Mouse (Mus musculus): ENCODE measurements around the gene Slc2a1. TPM values are rescaled to one million over a fixed set of nuclear protein-coding genes. Genes with fewer than 3 reads are reported as not detected.
A peak's percentile ranks its signal among the peaks of the same experiment; 100 is the strongest.

The Slc2a1 gene
- total and polyA plus RNA-seq, 2 experiments from 2014 or later, result 48.8 to 119 TPM

DNA sequence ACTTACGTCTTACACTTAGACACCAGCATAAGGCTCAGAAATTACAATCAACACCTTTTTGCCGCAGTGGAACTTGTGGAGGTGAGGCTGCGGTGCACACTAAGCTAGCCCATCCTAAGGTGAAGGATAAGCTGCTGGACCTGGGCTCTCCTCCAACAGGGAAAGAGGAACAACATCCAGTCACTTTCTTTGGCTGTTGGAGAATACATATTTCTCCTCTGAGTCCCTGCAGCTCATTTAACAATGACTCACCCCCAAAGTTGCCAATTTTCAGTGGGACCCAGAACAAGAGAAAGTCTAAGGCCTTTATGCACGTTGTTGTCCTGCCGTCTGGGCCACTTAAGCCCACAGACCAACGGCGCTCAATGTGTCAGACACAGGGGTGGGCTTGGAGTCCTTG, 38.3 kb downstream of the Slc2a1 start:
- 85% methylated on average over 7 of the region's 7 CpGs for WGBS
- Histone ChIP-seq H3K36me3 (ENCODE audit: insufficient read depth, low read length) (no peaks in the 10 kb centered on the region), H3K9me3 (ENCODE audit: low read length) (no peaks in the 10 kb centered on the region), H3K4me1 (ENCODE audit: insufficient read depth, low read length) (no peaks in the 10 kb centered on the region), H3K4me3 (ENCODE audit: low read length) (no peak overlapping the region), H3K4me2 (ENCODE audit: low read depth, low read length) (no peak overlapping the region), H3K27ac (no peak overlapping the region), H3K27me3 (ENCODE audit: insufficient read depth, low read length) (no peaks in the 10 kb centered on the region), H3K9ac (replicated peaks; ENCODE audit: low read length) (no peak overlapping the region)
- ATAC-seq (no peak), DNase-seq (ENCODE audit: low spot score) (no peak)
- TF ChIP-seq CTCF (IDR thresholded peaks at IDR 0.05; ENCODE audit: low read depth), result no peak

DNA sequence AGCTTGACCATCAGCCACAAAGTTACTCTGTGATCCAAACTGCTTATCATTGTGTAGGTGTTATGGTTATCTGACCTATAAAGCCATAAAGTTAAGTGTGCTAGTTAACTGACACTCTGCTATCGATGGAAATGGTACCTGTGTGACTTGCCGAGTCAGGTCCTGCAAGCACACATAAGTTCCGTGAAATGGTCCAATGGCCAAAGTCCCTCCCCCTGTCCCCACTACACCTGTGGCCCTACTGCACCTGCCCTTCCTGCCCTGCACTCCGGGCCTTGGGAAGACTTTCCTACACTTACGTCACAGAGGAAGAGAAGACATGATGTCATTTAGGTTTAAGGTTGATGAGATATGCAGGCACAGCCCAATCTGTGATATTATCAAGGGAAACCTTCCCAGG, 38.8 kb downstream of the Slc2a1 start:
- no peaks in the 10 kb centered on the region for H3K9me3 ChIP-seq (ENCODE audit: low read length)
- no peaks in the 10 kb centered on the region for H3K4me1 ChIP-seq (ENCODE audit: insufficient read depth, low read length)
- 94% methylated on average over 5 of the region's 5 CpGs for whole genome bisulfite sequencing
- H3K27me3 ChIP-seq (ENCODE audit: insufficient read depth, low read length), result no peaks in the 10 kb centered on the region
- H3K9ac ChIP-seq (replicated peaks; ENCODE audit: low read length), result no peak overlapping the region
- no peak overlapping the region for H3K4me2 ChIP-seq (ENCODE audit: low read depth, low read length)
- TF ChIP-seq CTCF (IDR thresholded peaks at IDR 0.05; ENCODE audit: low read depth), result no peak
- no peak overlapping the region for H3K27ac ChIP-seq
- H3K36me3 ChIP-seq (ENCODE audit: insufficient read depth, low read length), result no peaks in the 10 kb centered on the region
- ATAC-seq, result no peak
- no peak overlapping the region for H3K4me3 ChIP-seq (ENCODE audit: low read length)
- DNase-seq (ENCODE audit: low spot score), result no peak

DNA sequence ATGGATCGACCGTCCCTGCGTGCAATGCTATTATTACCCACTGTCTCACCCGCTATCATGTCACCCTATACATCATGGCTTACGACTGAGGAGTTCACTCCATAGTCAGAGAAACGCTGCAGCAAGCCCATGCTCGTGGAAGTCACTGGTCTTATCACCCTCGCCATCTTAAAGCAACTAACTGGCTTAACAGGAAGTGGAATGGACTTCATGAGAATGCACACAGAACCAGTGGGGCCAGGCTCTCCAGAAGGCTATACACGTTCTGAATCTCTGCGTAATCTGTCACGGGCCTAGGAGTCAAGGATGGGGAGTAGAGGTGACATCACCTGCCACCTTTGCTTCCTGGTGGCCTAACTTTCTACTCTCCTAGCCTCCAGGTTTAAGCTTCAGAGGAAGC, 40.2 kb downstream of the Slc2a1 start:
- TF ChIP-seq CTCF (IDR thresholded peaks at IDR 0.05; ENCODE audit: low read depth), result no peak
- 90% methylated on average over 11 of the region's 11 CpGs for WGBS

GRCm38 (mm10) chr4:119157186-119157585, 48.7 kb downstream of the Slc2a1 start:
- peak; percentile 47 for DNase-seq (ENCODE audit: low spot score)
- Histone ChIP-seq H3K27ac (no peak overlapping the region), H3K4me1 (ENCODE audit: insufficient read depth, low read length) (no peaks in the 10 kb centered on the region), H3K9ac (replicated peaks; ENCODE audit: low read length) (no peak overlapping the region), H3K36me3 (ENCODE audit: insufficient read depth, low read length) (no peaks in the 10 kb centered on the region), H3K4me3 (ENCODE audit: low read length) (no peak overlapping the region), H3K4me2 (ENCODE audit: low read depth, low read length) (no peak overlapping the region), H3K9me3 (ENCODE audit: low read length) (no peaks in the 10 kb centered on the region), H3K27me3 (ENCODE audit: insufficient read depth, low read length) (no peaks in the 10 kb centered on the region)
- peak; percentile 54 for TF ChIP-seq CTCF (IDR thresholded peaks at IDR 0.05; ENCODE audit: low read depth)
- no peak for ATAC-seq
- 37% methylated on average over 2 of the region's 2 CpGs for WGBS

More for the DNA sequence above, 40.2 kb downstream of the Slc2a1 start:
- no peak overlapping the region for H3K27ac ChIP-seq
- no peak for ATAC-seq
- H3K36me3 ChIP-seq (ENCODE audit: insufficient read depth, low read length), result no peaks in the 10 kb centered on the region
- no peak for DNase-seq (ENCODE audit: low spot score)
- no peak overlapping the region for H3K4me3 ChIP-seq (ENCODE audit: low read length)
- H3K4me2 ChIP-seq (ENCODE audit: low read depth, low read length), result no peak overlapping the region
- no peaks in the 10 kb centered on the region for H3K4me1 ChIP-seq (ENCODE audit: insufficient read depth, low read length)
- H3K9ac ChIP-seq (replicated peaks; ENCODE audit: low read length), result no peak overlapping the region
- H3K27me3 ChIP-seq (ENCODE audit: insufficient read depth, low read length), result no peaks in the 10 kb centered on the region
- no peaks in the 10 kb centered on the region for H3K9me3 ChIP-seq (ENCODE audit: low read length)

GRCm38 (mm10) chr4:119157891-119158290, 49.4 kb downstream of the Slc2a1 start:
- Histone ChIP-seq H3K4me1 (ENCODE audit: insufficient read depth, low read length) (no peaks in the 10 kb centered on the region), H3K4me2 (ENCODE audit: low read depth, low read length) (no peak overlapping the region), H3K27ac (no peak overlapping the region), H3K36me3 (ENCODE audit: insufficient read depth, low read length) (no peaks in the 10 kb centered on the region), H3K9me3 (ENCODE audit: low read length) (no peaks in the 10 kb centered on the region), H3K4me3 (ENCODE audit: low read length) (no peak overlapping the region), H3K27me3 (ENCODE audit: insufficient read depth, low read length) (no peaks in the 10 kb centered on the region), H3K9ac (replicated peaks; ENCODE audit: low read length) (no peak overlapping the region)
- ATAC-seq, result no peak
- WGBS, result 88% methylated on average over 5 of the region's 5 CpGs
- DNase-seq (ENCODE audit: low spot score), result no peak
- TF ChIP-seq CTCF (IDR thresholded peaks at IDR 0.05; ENCODE audit: low read depth), result no peak

DNA sequence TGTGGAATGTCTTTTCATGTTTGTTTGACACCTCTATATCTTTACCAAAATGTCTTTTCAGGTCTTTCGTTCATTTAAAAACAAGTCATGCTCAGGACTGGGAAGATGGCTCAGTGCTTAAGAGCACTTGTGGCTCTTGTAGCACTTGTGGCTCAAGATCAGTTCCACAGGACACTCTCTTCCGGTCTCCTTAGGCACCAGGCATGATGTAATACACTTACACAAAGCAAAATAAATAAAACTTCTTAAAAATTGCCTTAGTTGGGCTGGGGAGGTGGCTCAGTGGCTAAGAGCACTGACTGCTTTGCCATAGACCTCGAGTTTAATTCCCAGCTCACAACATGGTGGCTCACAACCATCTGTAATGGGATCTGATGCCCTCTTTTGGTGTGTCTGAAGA, 52.8 kb downstream of the Slc2a1 start:
- ATAC-seq (no peak), DNase-seq (ENCODE audit: low spot score) (no peak)
- Histone ChIP-seq H3K9me3 (ENCODE audit: low read length) (no peaks in the 10 kb centered on the region), H3K27ac (no peak overlapping the region), H3K36me3 (ENCODE audit: insufficient read depth, low read length) (no peaks in the 10 kb centered on the region), H3K4me1 (ENCODE audit: insufficient read depth, low read length) (no peaks in the 10 kb centered on the region), H3K4me3 (ENCODE audit: low read length) (no peak overlapping the region), H3K27me3 (ENCODE audit: insufficient read depth, low read length) (no peaks in the 10 kb centered on the region), H3K4me2 (ENCODE audit: low read depth, low read length) (no peak overlapping the region), H3K9ac (replicated peaks; ENCODE audit: low read length) (no peak overlapping the region)
- 80% methylated on average over 3 of the region's 3 CpGs for WGBS
- TF ChIP-seq CTCF (IDR thresholded peaks at IDR 0.05; ENCODE audit: low read depth), result no peak

- Histone ChIP-seq H3K9me3 (ENCODE audit: low read length) (no peaks in the 10 kb centered on the region), H3K4me1 (ENCODE audit: insufficient read depth, low read length) (no peaks in the 10 kb centered on the region), H3K27me3 (ENCODE audit: insufficient read depth, low read length) (no peaks in the 10 kb centered on the region), H3K27ac (no peak overlapping the region), H3K4me2 (ENCODE audit: low read depth, low read length) (no peak overlapping the region), H3K36me3 (ENCODE audit: insufficient read depth, low read length) (no peaks in the 10 kb centered on the region), H3K9ac (replicated peaks; ENCODE audit: low read length) (no peak overlapping the region), H3K4me3 (ENCODE audit: low read length) (no peak overlapping the region)
- 0 out of 2 replicates have a peak, but pooled peaks have one; percentile 10 for TF ChIP-seq CTCF (IDR thresholded peaks at IDR 0.05; ENCODE audit: low read depth)
- DNase-seq (ENCODE audit: low spot score) (no peak), ATAC-seq (no peak)
- WGBS, result 81% methylated on average over 4 of the region's 4 CpGs
Measured at GRCm38 (mm10) chr4:119162990-119163389, 54.5 kb downstream of the Slc2a1 start.

Data from hindbrain, postnatal 0 days (tissue).